Mouse (Mus musculus): Measurements from ENCODE around the gene Rad21l. TPM values are rescaled to one million over a fixed set of nuclear protein-coding genes. Genes with fewer than 3 reads are reported as not detected.

The Rad21l gene
- polyA plus RNA-seq (2015; fragmentation: Illumina TruSeq; extraction: RNeasy Lipid Tissue Mini Kit (QIAGEN cat#74804); ENCODE audit: insufficient read depth, low read depth, low replicate concordance), result not detected

DNA sequence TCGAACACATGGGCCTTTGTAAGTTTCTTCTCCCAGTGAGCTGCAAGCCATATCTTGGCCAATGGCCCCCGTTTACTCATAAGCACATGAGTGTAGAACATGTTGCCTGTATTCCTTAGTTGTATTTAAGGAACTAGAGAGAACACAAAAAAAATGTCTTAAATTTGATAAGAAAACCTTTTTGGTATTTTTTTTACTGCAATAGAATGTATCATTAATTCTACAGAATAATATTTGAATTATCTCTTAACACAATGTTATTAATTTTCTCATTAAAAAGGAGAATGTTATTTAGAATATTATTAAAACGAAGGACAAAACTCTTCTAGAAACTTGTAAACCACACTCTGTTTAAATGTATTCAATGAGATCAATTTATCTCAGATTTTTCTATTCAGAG lies at the start of gene Rad21l:
TSS of gene Rad21l (minus strand) at position 101 of the 400 bp plus-strand sequence.

DNA sequence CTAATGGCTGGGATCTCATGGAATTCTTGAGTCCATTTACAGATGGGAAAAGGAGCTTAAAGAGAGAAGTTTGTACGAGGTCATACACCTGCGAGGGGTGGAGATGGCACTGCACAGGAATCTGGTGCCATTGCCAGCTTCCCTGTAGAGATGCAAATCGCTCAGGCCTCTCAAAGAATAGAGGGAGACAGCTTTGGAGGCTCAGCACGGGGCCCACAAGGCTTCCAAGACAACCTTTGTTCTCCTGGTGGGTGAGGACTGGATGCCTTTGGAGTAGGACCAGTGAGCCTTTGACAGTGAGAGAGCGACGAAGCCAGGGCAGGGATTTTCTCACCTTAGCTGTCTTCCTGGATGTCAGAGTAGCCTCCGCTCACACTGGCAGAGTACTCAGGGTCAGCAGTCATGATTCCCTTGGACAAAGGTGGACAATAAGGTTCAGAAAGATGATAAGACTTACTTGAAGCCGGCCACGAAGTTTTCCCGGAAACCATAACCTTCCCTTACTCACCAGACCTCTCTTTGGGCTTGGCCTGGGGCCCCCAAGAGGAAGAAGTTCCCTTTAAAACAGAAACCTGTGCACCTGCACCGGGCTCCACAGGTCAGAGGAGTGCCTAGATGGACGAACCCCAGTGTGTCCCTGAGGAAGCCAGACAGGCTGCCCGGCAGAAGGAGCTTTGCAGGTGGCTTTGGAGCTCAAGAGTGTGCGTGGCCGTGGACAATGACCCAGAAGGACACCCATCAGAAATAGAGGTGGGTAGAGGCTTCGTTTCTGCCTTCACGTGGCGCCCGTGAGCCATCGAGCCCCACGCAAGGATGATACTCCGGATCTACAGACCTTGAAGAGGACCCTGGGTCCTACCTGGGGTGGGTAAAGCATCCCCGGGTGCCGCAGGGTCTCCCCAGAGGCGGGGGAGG lies 33.2 kb upstream of the Rad21l start, which contains the start of gene Tmem74b:
TSS of gene Tmem74b (plus strand) at position 778 of the 915 bp plus-strand sequence.

DNA sequence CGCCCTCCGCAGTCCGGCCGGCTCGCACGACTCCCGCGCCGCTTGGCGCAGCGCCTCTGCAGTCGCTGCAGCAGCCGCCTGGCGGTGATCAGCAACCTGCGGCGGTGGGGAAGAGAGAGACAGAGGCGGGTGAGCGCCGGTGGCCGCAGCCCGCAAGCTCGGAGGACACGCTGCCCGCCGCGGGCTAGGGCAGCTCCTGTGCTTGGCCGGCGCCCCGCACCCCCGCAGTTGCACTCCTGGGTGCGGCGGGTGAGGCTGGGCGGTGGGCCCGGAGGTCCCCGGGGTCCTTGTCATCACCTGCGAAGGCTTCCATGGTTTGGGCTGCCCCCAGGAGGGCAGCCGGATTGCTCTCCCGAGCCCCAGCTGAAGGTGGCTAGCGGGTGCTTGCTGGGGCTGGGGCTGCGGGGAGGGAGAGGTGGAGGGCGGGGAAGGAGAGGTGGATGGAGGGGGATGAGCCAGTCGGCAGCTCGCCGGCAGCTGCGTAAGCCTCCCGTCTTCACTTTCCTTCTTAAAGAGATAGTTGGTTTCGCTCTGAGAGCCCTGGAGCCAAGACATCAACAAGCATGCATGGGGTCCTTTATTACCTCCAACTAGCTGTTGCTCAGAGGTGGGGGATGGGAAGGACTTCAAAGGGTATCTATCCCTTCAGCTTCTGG lies 36.0 kb downstream of the Rad21l start, which contains the start of gene Snph:
TSS of gene Snph (minus strand) at position 435 of the 656 bp plus-strand sequence.

Other genes starting within 250 kb of the Rad21l start
- not detected for gene 4921509C19Rik, start 192.4 kb downstream of the Rad21l start, polyA plus RNA-seq (2015; fragmentation: Illumina TruSeq; extraction: RNeasy Lipid Tissue Mini Kit (QIAGEN cat#74804); ENCODE audit: insufficient read depth, low read depth, low replicate concordance)
- gene Nsfl1c, start 174.4 kb downstream of the Rad21l start, polyA plus RNA-seq (2015; fragmentation: Illumina TruSeq; extraction: RNeasy Lipid Tissue Mini Kit (QIAGEN cat#74804); ENCODE audit: insufficient read depth, low read depth, low replicate concordance), result 31.2 TPM
- gene Fkbp1a, start 126.0 kb downstream of the Rad21l start, polyA plus RNA-seq (2015; fragmentation: Illumina TruSeq; extraction: RNeasy Lipid Tissue Mini Kit (QIAGEN cat#74804); ENCODE audit: insufficient read depth, low read depth, low replicate concordance), result 56.0 TPM
- gene Sdcbp2, start 95.9 kb downstream of the Rad21l start, polyA plus RNA-seq (2015; fragmentation: Illumina TruSeq; extraction: RNeasy Lipid Tissue Mini Kit (QIAGEN cat#74804); ENCODE audit: insufficient read depth, low read depth, low replicate concordance), result 1.0 TPM
- gene Snph, start 35.9 kb downstream of the Rad21l start, polyA plus RNA-seq (2015; fragmentation: Illumina TruSeq; extraction: RNeasy Lipid Tissue Mini Kit (QIAGEN cat#74804); ENCODE audit: insufficient read depth, low read depth, low replicate concordance), result 1.0 TPM
- not detected for gene Tmem74b, start 33.5 kb upstream of the Rad21l start, polyA plus RNA-seq (2015; fragmentation: Illumina TruSeq; extraction: RNeasy Lipid Tissue Mini Kit (QIAGEN cat#74804); ENCODE audit: insufficient read depth, low read depth, low replicate concordance)
- gene Psmf1, start 75.7 kb upstream of the Rad21l start, polyA plus RNA-seq (2015; fragmentation: Illumina TruSeq; extraction: RNeasy Lipid Tissue Mini Kit (QIAGEN cat#74804); ENCODE audit: insufficient read depth, low read depth, low replicate concordance), result 5.0 TPM
- 0.79 TPM for gene Rspo4, start 174.4 kb upstream of the Rad21l start, polyA plus RNA-seq (2015; fragmentation: Illumina TruSeq; extraction: RNeasy Lipid Tissue Mini Kit (QIAGEN cat#74804); ENCODE audit: insufficient read depth, low read depth, low replicate concordance)
- 1.0 TPM for gene Angpt4, start 242.7 kb upstream of the Rad21l start, polyA plus RNA-seq (2015; fragmentation: Illumina TruSeq; extraction: RNeasy Lipid Tissue Mini Kit (QIAGEN cat#74804); ENCODE audit: insufficient read depth, low read depth, low replicate concordance)